Mouse (Mus musculus) small intestine, adult 2 months (tissue): ENCODE measurements around the gene Rhog. TPM values are rescaled to one million over a fixed set of nuclear protein-coding genes. Genes with fewer than 3 reads are reported as not detected.

Source experiments
- H3K27ac ChIP-seq: fragments of 200-500 bp; 2 replicates; pipeline ENCODE4 v1.5.1; 2012; ENCODE audit warnings: low read depth, low read length, control low read depth, inconsistent platforms; ENCODE audit not compliant: insufficient read depth
- H3K27me3 ChIP-seq: fragments of 200-500 bp; 2 replicates; pipeline ENCODE4 v1.6.1; 2012; ENCODE audit warnings: mild to moderate bottlenecking, moderate library complexity, low read length, inconsistent platforms; ENCODE audit not compliant: control insufficient read depth, insufficient read depth
- H3K36me3 ChIP-seq: fragments of 200-500 bp; 2 replicates; pipeline ENCODE4 v1.6.1; 2012; ENCODE audit warnings: mild to moderate bottlenecking, low read length, control low read depth, inconsistent platforms; ENCODE audit not compliant: control insufficient read depth, insufficient read depth
- H3K4me1 ChIP-seq: fragments of 200-500 bp; 2 replicates; pipeline ENCODE4 v1.6.1; 2012; ENCODE audit warnings: low read length, inconsistent platforms, mixed read lengths; ENCODE audit not compliant: control insufficient read depth, insufficient read depth, insufficient read length
- H3K4me3 ChIP-seq: fragments of 200-500 bp; 2 replicates; pipeline ENCODE4 v1.5.1; 2012; ENCODE audit warnings: low read depth, mild to moderate bottlenecking, control low read depth, inconsistent platforms, low read length, moderate library complexity
- CTCF ChIP-seq: fragments of 200-500 bp; IDR thresholded peaks from 2 replicates; pipeline ENCODE4 v1.5.1; 2012; ENCODE audit warnings: low read depth, mild to moderate bottlenecking, control low read depth, inconsistent platforms, low read length, moderate library complexity, mixed read lengths; ENCODE audit not compliant: insufficient replicate concordance, insufficient read length; ENCODE audit errors: extremely low read depth
- POLR2A ChIP-seq: fragments of 200-500 bp; IDR thresholded peaks from 2 replicates; pipeline ENCODE4 v1.6.1; 2012; ENCODE audit warnings: low read depth, mild to moderate bottlenecking, control low read depth, inconsistent platforms, low read length, moderate library complexity
- WGBS: fragments of 180-500 bp; shearing (Covaris S2); methylation state at CpG from one replicate; pipeline ENCODE4 v1.1.7; 2018; 5-methylcytosine and 5-hydroxymethylcytosine counted together
- polyA plus RNA-seq: library from polyadenylated mRNA; depleted of rRNA; stranded (reverse); fragments of >200 nt; gene quantifications from 2 replicates; pipeline ENCODE4 v1.2.3, GENCODE M21; 2012; rRNA removed

Rhog gene
- 74.5 and 165 TPM in 2 replicates for polyA plus RNA-seq

DNA sequence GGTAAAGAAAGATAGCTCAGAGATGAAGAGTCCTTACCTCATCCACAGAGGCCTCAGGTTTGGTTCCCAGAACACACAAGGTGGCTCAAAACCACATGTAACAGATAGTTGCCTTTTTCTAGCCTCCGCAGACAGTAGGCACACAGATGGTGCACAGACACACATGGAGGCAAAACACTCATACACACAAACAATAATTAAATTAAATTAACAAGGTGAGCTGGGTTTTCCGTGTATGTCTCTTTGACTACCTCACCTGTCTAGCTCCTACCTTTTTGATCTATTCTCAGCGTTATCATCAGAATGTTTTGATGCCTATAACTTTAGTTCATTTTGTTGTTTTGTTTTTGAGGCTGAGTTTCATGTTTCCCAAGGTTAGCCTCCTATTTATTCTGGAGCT lies at the start of gene Rhog:
Gene Rhog (minus strand): TSS at position 101 of the 400 bp plus-strand sequence.
- no peaks in the 10 kb centered on the region for H3K36me3 ChIP-seq
- 86% methylated on average over 3 of the region's 3 CpGs for WGBS

GRCm38 (mm10) chr7:102305596-102305995 lies 49.7 kb upstream of the Rhog start:
- Histone ChIP-seq H3K27me3 (no peaks in the 10 kb centered on the region), H3K36me3 (no peaks in the 10 kb centered on the region), H3K27ac (no peak overlapping the region), H3K4me3 (no peak overlapping the region), H3K4me1 (peaks cover under 1% of the 10 kb centered on the region; the same call in 1 of the 2 replicates)
- TF ChIP-seq CTCF (no peak), POLR2A (no peak)
- 69% methylated on average over 2 of the region's 2 CpGs for WGBS

More for the DNA sequence above, at the start of gene Rhog:
- Histone ChIP-seq H3K4me3 (no peak within 1 kb of the TSS), H3K27me3 (no peaks in the 10 kb centered on the region), H3K4me1 (no peaks in the 10 kb centered on the region), H3K27ac (no peak within 1 kb of the TSS)
- no peak for TF ChIP-seq CTCF

- 92% methylated on average over 4 of the region's 4 CpGs for WGBS
- no peak overlapping the region for H3K4me3 ChIP-seq
- H3K27me3 ChIP-seq, result no peaks in the 10 kb centered on the region
- no peaks in the 10 kb centered on the region for H3K36me3 ChIP-seq
- TF ChIP-seq POLR2A (no peak), CTCF (no peak)
- no peak overlapping the region for H3K27ac ChIP-seq
- H3K4me1 ChIP-seq, result no peaks in the 10 kb centered on the region
Measured at GRCm38 (mm10) chr7:102302471-102302870, 46.6 kb upstream of the Rhog start.

GRCm38 (mm10) chr7:102300761-102301160 lies 44.9 kb upstream of the Rhog start:
- TF ChIP-seq POLR2A, result no peak
- TF ChIP-seq CTCF, result no peak
- Histone ChIP-seq H3K27me3 (no peaks in the 10 kb centered on the region), H3K4me1 (no peaks in the 10 kb centered on the region), H3K4me3 (no peak overlapping the region), H3K27ac (no peak overlapping the region), H3K36me3 (no peaks in the 10 kb centered on the region)
- WGBS, result 17% methylated on average over 1 of the region's 1 CpGs

- no peak for TF ChIP-seq CTCF
- no peak for TF ChIP-seq POLR2A
- no peaks in the 10 kb centered on the region for H3K27me3 ChIP-seq
- H3K27ac ChIP-seq, result no peak overlapping the region
- H3K4me1 ChIP-seq, result no peaks in the 10 kb centered on the region
- H3K4me3 ChIP-seq, result no peak overlapping the region
- no peaks in the 10 kb centered on the region for H3K36me3 ChIP-seq
- 43% methylated on average over 2 of the region's 2 CpGs for WGBS
Measured at GRCm38 (mm10) chr7:102293234-102293633, 37.4 kb upstream of the Rhog start.

DNA sequence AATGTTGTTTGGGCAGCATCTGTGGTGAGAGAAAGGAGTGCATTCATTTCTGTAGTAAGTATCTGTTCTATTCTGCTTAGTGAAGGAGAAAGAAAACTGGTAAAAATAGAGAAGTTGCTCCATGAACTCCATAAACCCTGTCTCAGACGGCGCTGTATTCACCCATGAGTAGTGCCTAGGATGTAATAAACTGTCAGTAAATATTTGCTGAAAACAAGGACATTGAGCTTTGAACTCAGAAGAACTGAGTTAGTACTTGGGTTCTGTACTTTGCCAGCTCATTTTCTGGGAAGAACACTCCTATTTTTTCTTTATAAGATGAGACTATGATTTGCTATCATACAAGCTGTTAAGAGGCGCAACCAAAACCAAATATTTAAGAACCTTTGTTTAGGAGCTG lies 36.4 kb upstream of the Rhog start:
- no peaks in the 10 kb centered on the region for H3K36me3 ChIP-seq
- H3K27ac ChIP-seq, result no peak overlapping the region
- H3K4me3 ChIP-seq, result no peak overlapping the region
- no peaks in the 10 kb centered on the region for H3K27me3 ChIP-seq
- 31% methylated on average over 3 of the region's 3 CpGs for WGBS
- TF ChIP-seq POLR2A (no peak), CTCF (no peak)
- no peaks in the 10 kb centered on the region for H3K4me1 ChIP-seq

- WGBS, result 81% methylated on average over 6 of the region's 6 CpGs
- no peak overlapping the region for H3K4me3 ChIP-seq
Measured at GRCm38 (mm10) chr7:102289466-102289865, 33.6 kb upstream of the Rhog start.

More at GRCm38 (mm10) chr7:102289466-102289865, 33.6 kb upstream of the Rhog start:
- TF ChIP-seq POLR2A (no peak), CTCF (no peak)
- Histone ChIP-seq H3K4me1 (no peaks in the 10 kb centered on the region), H3K27ac (no peak overlapping the region), H3K36me3 (no peaks in the 10 kb centered on the region), H3K27me3 (no peaks in the 10 kb centered on the region)
